Mouse (Mus musculus) c-Kit-positive CD71-positive TER-119-negative erythroid progenitor cells, embryonic 14.5 days (primary cell): ENCODE data around the gene Gm12166.

Experiments used
- DNase-seq: peaks from one replicate; pipeline ENCODE4 v3.0.0-alpha.2; 2013; ENCODE audit warnings: low read depth

Gene Gm12166

DNA sequence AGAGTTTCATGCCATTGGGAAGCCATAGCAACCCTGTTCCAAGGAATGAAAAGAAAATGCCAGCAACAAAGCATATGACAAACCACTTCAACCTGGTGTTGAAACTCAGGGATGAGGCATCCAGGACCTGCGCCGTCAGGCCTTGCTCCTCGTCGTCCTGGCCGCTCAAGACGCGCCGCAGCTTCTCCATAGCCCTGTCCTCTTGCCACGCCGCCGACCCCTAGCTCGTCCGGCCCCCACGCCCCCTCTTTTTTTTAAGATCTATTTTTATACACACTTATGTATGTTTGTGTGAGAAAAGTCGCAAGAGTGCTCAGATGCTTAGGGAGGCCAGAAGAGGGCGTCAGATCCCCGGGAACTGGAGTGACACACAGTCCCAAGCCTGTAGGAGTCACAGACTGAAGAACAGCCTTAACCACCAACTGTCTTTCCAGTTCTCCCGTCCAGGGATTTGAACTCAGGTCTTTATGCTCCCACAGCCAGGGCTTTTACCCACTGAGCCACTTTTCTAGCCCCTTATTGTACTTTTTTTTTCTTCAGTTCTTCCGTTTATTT, at the start of gene Gm12166:
Gene Gm12166 (minus strand): TSS at position 217 of the 555 bp plus-strand sequence.
- DNase-seq, result peak; percentile 22

DNA sequence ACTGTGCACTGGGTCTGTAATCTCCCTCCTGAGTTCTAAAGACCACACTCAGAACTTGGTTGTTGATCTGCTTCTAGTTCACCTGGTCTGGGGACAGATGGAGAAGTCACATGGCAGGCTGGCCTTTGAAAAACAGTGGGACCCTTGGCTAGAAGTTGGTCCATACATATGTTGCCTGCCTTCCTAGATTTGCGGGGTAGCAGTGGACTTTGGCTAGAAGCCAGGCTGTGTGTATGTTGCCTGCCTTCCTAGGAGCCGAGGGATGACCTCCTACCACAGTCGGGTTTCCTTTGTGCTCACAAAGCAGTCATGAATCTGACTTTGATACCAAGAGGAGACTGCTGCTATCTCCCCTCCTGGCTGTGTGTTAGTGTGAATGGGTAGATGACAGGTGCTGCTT, 44.9 kb upstream of the Gm12166 start:
- no peak for DNase-seq

DNA sequence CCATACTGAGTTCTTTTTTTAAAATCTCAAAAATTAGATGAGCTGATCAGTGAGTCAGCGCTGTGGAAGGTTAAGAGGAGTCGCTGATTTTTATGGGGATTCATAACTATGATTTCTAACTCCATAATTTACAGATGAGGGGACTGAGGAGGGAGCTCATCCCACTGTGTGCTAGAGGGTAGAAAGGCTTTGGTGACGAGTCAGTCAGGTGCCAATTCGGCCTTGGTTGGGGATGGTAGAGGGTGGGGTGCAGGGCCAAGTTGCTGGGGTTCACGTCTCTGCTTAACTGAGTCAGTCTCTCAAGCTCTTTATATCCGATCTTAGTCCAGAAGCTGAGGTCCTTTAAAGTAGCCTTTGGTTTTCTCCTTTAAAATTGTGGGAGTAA, 44.1 kb upstream of the Gm12166 start:
- DNase-seq, result no peak

DNA sequence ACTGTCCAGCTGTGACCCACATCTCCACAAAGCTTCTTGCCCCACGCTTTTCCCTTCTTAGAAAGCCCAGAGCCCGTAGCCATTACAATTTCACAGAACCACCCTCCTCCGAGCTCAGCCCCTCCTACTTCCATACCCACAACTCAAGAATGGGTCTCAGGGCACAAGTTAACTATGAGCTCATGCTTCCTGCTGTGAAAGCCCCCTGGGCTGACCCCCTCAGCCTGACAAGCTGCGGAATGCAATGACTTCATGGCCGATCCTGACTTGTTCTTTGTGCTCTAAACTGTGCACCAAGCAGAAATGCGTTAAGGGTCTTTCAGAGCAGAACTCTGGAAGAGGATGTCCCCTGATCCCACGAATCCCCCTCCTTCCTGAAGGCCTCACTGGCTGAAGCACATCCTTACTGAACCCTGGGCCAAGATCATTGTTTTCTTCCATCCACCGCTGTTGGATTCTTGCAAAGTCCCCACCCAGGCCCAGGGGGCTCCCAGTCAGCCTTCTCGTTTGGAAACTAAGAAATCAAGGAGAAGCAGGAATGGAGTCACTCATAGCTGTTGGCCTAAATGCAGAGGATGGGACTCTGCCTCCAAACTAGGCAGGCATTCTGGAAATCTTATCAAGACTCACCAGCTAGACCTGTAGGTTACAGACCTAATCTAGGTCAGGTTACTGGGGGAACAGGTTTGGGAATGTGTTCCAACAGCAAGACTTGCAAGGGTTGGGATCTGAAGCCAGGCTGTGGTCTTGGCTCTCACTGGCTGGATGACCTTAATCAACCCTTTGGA, 43.5 kb upstream of the Gm12166 start:
- no peak for DNase-seq

DNA sequence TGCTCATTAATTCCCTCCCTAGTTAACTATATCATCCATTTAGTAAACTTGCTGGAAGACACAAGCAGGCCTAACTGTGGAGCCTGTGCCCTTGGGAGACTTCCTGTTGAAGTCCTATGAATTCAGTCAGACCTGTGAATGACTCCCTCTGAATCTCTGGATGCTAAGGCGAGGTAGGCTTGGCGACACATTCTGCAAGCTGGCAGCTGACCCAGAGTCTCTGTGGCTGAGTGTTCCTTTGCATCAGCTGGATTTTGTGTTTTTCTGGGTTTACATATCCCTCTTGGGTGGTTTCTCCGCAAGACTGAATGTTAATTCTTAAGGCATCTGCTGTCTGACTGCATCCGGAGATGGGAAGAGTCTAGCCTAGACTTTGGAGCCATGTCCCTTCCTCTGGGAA, 40.0 kb upstream of the Gm12166 start:
- DNase-seq, result no peak

DNA sequence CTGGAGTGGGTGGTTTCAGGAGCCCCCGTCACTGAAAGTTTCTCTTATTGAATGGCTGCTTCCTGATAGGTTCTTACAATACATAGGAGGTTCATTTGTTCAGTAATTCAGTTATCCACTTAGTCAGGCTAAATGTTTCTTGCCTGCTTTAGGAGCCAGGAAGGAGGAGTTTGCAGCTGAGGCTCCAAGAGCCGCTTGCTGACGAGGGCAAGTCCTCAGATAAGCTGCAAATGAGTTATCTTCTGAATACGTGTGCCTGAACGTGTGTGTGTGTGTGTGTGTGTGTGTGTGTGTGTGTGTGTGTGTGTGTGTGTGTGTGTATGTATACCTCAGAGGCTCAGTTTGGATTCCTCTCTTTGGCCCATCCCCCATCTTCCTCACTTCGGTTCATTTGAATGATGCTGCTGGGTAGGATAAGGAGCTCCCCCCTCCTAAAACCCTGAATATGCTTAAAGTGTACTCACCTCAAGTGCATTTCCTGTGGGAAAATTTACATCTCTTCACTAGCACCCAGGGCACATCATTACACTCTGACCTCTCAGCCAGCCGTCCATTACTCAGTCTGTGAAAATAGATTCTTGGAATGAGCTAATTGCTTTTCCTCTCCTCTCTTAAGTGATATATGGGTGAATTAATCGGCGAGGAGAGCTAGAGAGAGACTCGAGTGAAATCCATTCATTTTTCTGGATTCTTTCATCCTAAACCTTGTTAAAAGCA, 39.0 kb upstream of the Gm12166 start:
- peak; percentile 50 for DNase-seq

DNA sequence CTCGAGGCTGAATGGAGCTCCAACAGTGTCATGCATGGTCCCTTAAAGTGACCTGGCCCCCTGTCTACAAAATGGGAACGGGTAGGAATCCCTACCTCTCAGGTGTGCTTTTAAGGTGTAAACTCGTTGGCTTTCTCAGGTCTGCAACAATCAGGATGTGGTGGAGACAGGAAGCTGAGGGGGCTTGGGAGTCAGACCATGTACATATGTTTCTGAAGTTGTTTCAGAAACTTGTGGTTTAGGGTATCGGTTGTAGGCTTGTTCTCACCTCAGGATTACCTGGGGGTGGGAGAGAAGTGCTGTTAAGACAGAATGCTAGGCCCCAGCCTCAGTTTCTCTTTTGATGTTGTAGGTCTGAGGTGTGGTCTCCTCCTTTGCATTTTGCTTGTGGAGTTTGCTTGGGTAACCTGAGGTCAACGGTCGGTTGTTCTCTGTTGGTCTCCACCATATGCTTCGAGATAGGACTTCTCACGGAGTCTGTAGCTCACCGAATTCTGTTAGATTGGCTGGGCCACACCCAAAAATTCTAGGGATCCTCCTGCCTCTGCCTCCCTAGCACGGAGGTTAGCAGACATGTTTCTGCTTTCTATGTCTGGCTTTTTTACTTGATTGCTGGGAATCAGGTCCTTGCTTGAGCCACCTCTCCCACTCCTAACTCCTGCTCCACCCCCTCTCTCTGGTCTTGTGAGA, 38.1 kb upstream of the Gm12166 start:
- DNase-seq, result peak; percentile 31

DNA sequence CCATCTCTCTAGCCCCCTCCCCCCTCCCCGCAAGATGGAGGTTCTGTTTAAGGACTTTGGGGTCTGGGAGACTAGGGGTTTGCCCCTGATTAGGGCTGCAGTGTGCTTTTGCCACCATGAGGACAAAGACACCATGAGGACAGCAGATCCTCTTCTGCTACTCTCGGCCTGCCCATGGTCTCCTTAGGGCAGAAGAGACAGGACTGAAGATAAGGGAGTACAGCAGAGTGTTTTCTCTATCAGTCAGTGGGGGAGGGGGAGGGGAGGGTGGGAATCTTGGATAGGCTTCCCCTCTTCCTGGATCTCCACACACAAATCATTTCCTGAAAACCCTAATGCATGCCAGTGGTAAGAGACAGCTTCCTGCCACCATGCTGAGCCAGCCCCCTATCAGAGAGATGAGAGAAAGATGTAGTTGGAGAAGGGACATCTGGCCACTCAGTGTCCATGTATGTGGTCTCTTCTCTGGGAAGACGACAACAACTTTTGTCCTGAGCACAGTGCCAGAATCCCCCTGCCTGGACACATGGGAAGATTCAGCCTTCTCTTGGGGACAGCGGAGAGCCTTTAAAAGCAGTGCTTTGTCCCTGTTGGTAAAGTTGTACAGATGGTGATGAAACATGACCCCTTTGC, 37.1 kb upstream of the Gm12166 start:
- no peak for DNase-seq

DNA sequence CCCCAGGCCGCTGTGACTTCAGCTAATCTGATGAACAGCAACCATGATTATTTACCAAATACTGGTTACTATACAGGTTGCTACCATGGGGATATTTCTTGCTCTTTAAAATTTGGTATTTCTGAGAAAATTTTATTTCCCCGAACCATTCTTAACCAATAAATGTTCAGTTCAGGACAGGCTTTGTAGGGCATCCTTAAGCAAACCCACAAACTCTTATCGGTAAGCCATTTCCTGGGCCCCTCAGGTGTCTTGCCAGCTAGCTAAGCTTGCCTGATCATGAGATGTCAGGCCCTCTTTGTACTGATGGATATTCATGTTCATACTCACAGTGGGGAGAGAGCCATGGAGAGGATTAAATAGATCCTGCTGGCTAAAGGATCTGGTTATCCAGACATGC, 34.3 kb upstream of the Gm12166 start:
- DNase-seq, result no peak

DNA sequence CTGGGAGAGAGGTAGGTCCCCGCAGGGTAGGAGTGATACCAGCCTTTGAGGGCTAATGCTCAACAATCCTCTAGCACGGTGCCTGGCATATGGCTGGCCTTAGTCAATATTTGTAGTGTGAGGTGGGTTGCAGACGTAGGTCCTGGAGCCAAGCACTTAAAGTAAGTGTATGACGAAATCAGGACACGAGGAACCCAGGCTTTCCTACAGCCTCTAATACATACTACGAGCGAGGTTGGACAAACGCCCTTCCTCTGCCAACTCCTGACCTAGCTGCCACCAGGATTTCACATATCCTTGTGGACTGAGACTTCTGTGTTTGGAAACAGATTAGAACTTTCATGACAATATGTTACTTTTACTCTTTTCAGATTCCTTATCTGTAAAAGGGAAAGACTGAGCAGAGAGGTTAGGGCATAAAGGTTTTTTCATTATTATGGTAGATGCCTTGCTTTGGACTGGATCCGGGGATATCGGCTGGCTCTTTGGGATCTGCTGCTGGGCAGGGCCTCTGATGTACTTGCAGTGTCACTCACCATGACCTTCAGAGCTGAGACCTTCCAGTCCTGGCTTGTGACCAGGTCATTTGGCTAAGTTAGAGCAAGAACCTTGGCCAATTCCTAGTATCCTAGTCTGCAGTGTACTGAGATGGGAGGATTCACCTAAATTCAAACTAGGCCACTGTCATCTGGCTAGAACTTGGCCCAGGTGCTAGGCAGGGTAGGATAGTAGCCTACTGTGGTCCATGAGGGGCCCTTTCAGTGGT, 33.5 kb upstream of the Gm12166 start:
- DNase-seq, result no peak

DNA sequence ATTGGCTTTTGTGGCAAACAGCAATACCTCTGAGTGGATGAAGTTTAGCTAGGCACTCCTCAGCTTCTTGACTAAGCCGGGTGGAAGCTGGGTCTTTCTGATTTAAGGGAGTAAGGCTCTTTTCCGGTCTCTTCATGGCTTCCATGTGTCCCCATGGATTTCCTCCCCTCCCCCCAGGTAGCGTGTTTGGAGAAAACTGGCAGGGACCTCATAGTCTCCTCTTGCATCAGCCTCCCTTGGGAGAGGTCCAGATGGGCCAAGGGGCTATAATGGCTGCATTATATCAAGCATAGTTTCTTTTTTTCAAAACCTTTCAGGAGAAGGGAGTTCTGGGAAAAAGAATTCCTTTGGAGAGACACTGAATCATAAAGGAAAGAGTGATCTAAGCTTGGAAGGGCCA, 32.4 kb upstream of the Gm12166 start:
- no peak for DNase-seq

DNA sequence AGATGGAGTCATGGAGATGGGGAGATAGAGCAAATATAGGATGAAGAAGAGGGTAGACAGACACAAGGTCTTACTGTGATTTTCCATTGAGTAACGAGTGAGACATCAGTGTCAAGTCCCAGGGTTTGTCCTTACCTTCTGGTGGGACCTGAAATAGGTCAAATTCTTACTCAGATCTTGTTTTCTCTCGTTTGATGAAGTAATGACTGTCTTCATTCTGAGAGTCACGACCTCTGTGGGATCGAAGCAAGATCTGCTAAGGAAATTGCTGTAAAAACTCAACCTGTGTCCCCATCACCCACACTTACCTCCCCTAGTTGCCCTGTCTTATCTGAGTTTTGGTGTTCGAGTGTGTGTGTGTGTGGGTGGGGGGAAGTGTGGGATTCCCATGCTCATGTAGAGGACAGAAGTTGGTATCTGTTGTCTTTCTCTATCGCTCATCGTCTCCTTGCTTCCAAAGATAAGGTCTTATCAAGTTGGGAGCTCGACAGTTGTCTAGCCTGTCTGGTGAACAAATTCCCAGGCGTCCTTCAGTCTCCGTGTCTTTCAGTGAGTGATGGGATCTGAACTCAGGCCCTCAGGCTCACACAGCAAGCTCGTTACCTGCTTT, 31.8 kb upstream of the Gm12166 start:
- DNase-seq, result no peak

DNA sequence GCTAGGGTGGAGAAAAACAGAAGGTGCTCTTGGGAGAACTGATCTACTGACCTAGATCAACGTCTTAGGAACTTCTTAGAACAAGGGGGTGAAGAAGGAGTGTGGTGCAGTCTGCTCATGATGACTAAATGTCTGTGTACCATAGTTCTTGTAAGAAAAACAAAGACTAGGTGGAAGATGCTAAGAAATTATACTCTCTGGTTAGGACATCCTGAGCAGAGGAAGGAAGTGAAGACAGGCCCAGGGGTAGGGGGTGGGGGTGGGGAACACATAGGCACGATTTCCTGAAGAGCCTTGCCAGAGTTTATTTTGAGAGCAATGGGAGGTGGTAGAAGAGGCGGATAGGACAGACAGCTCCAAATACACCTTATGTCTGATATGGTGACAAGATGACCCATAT, 31.3 kb upstream of the Gm12166 start:
- DNase-seq, result no peak

DNA sequence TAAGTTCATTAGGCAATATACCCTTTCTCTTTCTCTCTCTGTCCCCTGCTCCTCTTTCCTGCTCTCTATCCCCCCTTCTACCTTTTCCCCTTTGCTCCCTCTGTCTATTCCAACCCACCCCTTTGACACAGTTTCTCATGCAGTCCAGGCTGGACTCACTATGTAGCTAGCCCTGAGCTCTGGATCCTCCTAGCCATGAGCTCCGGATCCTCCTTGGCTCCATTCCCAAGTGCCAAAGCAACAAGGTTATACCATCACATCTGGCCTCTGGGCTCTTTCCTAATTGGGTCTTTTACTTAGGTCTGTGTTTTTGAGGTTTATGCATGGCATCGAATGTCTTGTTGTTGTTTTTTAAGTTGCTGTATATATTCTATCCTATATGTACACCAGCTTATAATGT, 29.0 kb upstream of the Gm12166 start:
- no peak for DNase-seq

DNA sequence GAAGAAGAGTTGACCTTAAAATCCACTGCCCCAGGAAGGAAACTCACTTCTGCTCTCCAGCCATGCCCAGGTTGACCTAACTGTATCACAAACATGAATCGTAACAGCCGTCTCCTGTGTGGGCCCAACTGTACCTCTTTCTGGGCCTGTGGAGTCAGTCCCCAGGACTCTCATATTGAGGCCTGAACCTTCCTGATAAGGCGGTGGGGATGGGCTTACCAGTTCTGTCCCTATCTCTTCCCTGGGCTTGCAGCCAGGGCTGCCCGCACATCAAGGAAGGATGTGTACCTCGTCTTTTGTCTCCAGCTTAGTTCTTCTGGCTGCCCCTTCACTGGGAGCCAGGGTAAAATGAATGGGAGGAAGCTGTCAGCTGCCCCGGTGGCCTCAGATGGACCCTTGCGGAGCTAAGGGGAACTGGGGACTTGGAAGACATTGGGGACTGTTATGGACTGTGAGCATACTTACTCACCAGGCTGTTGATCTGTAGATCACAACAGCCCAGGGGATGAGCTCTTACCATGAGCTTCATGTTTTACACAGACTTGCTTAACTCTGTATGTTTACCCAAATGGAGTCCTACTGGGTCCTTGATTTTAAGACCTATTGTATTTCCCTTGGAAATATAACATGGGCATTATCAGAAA, 25.7 kb upstream of the Gm12166 start:
- peak; percentile 81 for DNase-seq

DNA sequence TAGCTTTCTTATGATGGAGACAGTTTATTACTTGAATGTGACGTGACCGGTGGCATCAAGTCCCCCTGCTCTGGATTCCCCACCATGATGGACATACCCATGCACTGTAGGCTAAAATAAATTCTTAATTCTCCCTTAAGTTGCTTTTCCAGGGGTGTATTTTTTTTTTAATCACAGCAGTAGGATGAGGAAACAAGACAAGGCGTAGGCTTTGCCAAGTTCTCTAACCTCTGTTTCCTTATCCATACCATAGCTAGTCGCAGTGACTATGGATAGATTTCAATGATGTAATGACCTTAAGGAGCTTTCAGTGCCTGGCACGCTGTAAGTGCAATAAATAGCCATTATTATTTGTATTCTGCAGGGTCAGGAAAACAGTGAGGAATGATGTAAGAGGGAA, 25.2 kb upstream of the Gm12166 start:
- no peak for DNase-seq

DNA sequence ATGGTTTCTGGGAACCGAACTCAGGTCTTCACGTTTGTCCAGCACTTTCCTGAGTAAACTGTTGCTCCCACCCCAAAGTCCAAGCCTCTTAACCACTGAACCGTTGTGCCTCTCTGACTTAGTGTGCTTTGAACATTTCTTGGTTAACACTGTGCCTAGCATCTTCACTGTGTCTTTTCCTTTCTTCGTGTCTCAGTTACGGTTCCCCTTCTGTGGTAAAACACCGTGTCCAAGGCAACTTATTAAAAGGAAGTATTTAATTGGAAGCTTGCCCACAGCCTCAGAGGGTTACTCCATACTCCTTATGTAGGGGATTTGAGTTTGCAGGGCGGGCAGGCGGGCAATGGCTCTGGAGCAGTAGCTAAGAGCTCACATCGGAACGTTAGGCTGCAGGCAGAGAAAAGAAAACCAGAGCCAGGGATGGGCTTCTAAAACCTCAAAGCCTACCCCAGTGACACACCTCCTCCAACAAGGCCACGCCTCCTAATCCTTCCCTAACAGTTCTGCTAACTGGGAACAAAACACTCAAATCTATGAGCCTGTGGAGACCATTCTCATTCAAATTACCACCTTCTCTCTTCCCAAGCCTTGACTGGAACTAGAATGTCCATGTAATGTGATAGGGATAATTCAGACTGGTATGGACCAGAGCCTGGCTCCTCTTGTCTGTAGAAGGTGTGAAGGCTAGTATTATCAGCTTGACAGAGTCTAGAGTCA, 24.5 kb upstream of the Gm12166 start:
- DNase-seq, result no peak

DNA sequence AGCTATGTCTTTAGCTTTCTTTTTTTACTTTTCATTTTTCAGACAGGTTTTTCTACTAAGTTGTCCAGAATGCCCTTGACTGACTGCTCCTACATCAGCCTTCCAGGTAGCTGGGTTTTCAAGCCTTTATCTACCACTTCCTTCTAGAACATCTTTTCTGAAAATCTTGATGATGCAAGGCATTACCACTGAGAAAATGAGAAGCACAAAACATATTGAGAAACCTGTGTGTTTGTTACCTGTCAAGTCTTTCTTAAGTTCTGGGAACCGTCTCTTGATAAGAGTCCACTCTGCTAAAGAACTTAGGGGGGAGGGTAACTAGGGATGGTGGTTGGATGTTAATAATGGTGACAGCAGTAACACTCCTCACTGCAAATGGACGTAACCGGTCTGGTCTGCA, 23.4 kb upstream of the Gm12166 start:
- DNase-seq, result no peak

DNA sequence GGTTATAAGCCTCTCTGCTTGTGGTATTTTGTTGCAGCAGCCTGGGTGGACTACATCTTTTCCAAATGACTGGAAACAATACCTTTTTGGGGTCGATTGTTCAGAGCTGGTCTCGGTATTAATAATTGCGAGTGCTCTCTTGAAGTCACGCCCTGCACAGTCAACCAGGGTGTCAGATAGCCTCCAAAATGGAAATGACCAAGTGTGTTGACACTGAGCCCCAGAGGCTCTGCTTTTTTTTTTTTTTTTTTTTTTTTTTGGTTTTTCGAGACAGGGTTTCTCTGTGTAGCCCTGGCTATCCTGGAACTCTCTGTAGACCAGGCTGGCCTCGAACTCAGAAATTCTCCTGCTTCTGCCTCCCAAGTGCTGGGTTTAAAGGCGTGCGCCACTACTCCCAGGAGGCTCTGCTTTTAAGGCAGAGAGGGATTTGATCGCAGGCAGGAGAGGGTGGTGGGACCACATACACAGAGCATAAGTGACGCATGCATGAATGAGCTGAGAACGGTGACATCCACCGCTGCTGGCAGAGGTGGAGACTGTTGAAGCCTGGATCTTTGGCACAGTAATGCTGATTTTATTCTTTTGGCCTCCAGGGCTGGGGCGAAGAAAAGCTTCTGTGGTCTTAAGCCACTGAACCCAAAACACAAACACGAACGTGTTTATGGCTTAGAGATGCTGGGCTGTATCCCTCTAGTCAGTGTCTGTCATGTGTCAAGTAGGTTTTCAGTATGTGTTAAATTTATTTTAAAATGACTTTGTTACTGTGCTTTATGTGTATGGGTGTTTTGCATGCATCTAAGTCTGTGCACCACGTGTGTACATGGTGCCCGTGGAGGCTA, 21.9 kb upstream of the Gm12166 start:
- no peak for DNase-seq
